Mouse (Mus musculus) limb, embryonic 11.5 days (tissue): Measurements from ENCODE around the gene Eloa. TPM values are rescaled to one million over a fixed set of nuclear protein-coding genes. Genes with fewer than 3 reads are reported as not detected.

ENCODE experiments used
- ATAC-seq: fragments of 200-750 bp; cut with Nextera tagmentation; 2 replicates; pipeline ENCODE4 v1.8.0; 2017; ENCODE audit warnings: low read depth; ENCODE audit not compliant: insufficient number of reproducible peaks, low FRiP score, low TSS enrichment
- DNase-seq: peaks from one replicate; pipeline ENCODE4 v3.0.0-alpha.2; 2015; ENCODE audit warnings: low spot score
- H3K27ac ChIP-seq: fragments of 300-500 bp; sonication (generic); replicated peaks from 2 replicates; pipeline ENCODE4 v1.5.1; 2014; ENCODE audit warnings: low read depth, mild to moderate bottlenecking, low read length
- H3K27me3 ChIP-seq: fragments of 300-500 bp; sonication (generic); 2 replicates; pipeline ENCODE4 v1.6.1; 2014; ENCODE audit warnings: mild to moderate bottlenecking, low read length, mixed read lengths; ENCODE audit not compliant: control insufficient read depth, insufficient read depth
- H3K36me3 ChIP-seq: fragments of 300-500 bp; sonication (generic); 2 replicates; pipeline ENCODE4 v1.6.1; 2014; ENCODE audit warnings: mild to moderate bottlenecking, low read length, moderate library complexity, mixed read lengths; ENCODE audit not compliant: control insufficient read depth, insufficient read depth
- H3K4me1 ChIP-seq: fragments of 300-500 bp; sonication (generic); 2 replicates; pipeline ENCODE4 v1.6.1; 2014; ENCODE audit warnings: low read length, mixed read lengths; ENCODE audit not compliant: control insufficient read depth, insufficient read depth
- H3K4me2 ChIP-seq: fragments of 300-500 bp; sonication (generic); 2 replicates; pipeline ENCODE4 v1.6.1; 2014; ENCODE audit warnings: low read depth, mild to moderate bottlenecking, moderate library complexity; ENCODE audit not compliant: severe bottlenecking
- H3K4me3 ChIP-seq: fragments of 300-500 bp; sonication (generic); 2 replicates; pipeline ENCODE4 v1.5.1; 2014; ENCODE audit warnings: low read depth, low read length
- H3K9ac ChIP-seq: fragments of 300-500 bp; sonication (generic); 2 replicates; pipeline ENCODE4 v1.6.1; 2014; ENCODE audit warnings: mild to moderate bottlenecking, low read length
- H3K9me3 ChIP-seq: fragments of 300-500 bp; sonication (generic); 2 replicates; pipeline ENCODE4 v1.6.1; 2016; ENCODE audit warnings: low read length; ENCODE audit not compliant: control insufficient read depth
- WGBS: fragments of 180-500 bp; shearing (Covaris S2); extraction: QIAGEN DNeasy Blood & Tissue Kit; methylation state at CpG from one replicate; pipeline ENCODE4 v1.1.7; 2014; 5-methylcytosine and 5-hydroxymethylcytosine counted together
- polyA plus RNA-seq: library from polyadenylated mRNA; unstranded; fragments of >200 nt; fragmentation: Nextera tagmentation; extraction: Ambion mirVana; gene quantifications from 2 replicates; pipeline ENCODE4 v1.2.1, GENCODE M21; 2014

The Eloa gene
- polyA plus RNA-seq, 1 experiment from 2014 or later: 45.8 TPM

GRCm38 (mm10) chr4:136004921-136005320 lies 16.6 kb downstream of the Eloa start:
- H3K36me3 ChIP-seq: peaks cover 36% of the 10 kb centered on the region
- ATAC-seq: no peak

GRCm38 (mm10) chr4:136004107-136004675 lies 17.4 kb downstream of the Eloa start:
- H3K9me3 ChIP-seq: no peaks in the 10 kb centered on the region
- no peak overlapping the region for H3K27ac ChIP-seq
- no peak overlapping the region for H3K9ac ChIP-seq
- DNase-seq (no peak), ATAC-seq (no peak)
- H3K36me3 ChIP-seq: peaks cover 35% of the 10 kb centered on the region
- no peaks in the 10 kb centered on the region for H3K4me1 ChIP-seq
- WGBS: 89% methylated on average over 5 of the region's 5 CpGs
- H3K27me3 ChIP-seq: no peaks in the 10 kb centered on the region
- no peak overlapping the region for H3K4me2 ChIP-seq
- H3K4me3 ChIP-seq: no peak overlapping the region

More at GRCm38 (mm10) chr4:136004921-136005320, 16.6 kb downstream of the Eloa start:
- no peak overlapping the region for H3K4me2 ChIP-seq
- no peaks in the 10 kb centered on the region for H3K9me3 ChIP-seq
- no peak overlapping the region for H3K4me3 ChIP-seq
- DNase-seq: no peak
- WGBS: 87% methylated on average over 2 of the region's 2 CpGs
- no peaks in the 10 kb centered on the region for H3K27me3 ChIP-seq
- no peak overlapping the region for H3K27ac ChIP-seq
- no peaks in the 10 kb centered on the region for H3K4me1 ChIP-seq
- H3K9ac ChIP-seq: no peak overlapping the region

GRCm38 (mm10) chr4:135995118-135995517 lies 26.4 kb downstream of the Eloa start:
- Histone ChIP-seq H3K27ac (no peak overlapping the region), H3K4me2 (no peak overlapping the region), H3K4me1 (no peaks in the 10 kb centered on the region), H3K9ac (no peak overlapping the region), H3K36me3 (no peaks in the 10 kb centered on the region), H3K9me3 (no peaks in the 10 kb centered on the region; the same call in 1 of the 2 replicates), H3K4me3 (no peak overlapping the region), H3K27me3 (no peaks in the 10 kb centered on the region)
- ATAC-seq: no peak
- 87% methylated on average over 4 of the region's 4 CpGs for WGBS
- no peak for DNase-seq

GRCm38 (mm10) chr4:135993941-135994340 lies 27.6 kb downstream of the Eloa start:
- Histone ChIP-seq H3K9me3 (no peaks in the 10 kb centered on the region; the same call in 1 of the 2 replicates), H3K4me1 (no peaks in the 10 kb centered on the region), H3K4me2 (no peak overlapping the region), H3K27me3 (no peaks in the 10 kb centered on the region), H3K27ac (no peak overlapping the region), H3K9ac (no peak overlapping the region), H3K4me3 (no peak overlapping the region), H3K36me3 (no peaks in the 10 kb centered on the region)
- ATAC-seq (no peak), DNase-seq (no peak)
- 97% methylated on average over 6 of the region's 6 CpGs for WGBS

- H3K27me3 ChIP-seq: no peaks in the 10 kb centered on the region
- peaks cover 10% of the 10 kb centered on the region for H3K36me3 ChIP-seq
- H3K4me3 ChIP-seq: peak overlapping the region; percentile 98
- H3K4me2 ChIP-seq: peak overlapping the region; percentile 84
- 75% methylated on average over 9 of the region's 9 CpGs for WGBS
- DNase-seq (no peak), ATAC-seq (no peak)
- peaks cover 10% of the 10 kb centered on the region for H3K4me1 ChIP-seq
- H3K9ac ChIP-seq: no peak overlapping the region
- no peaks in the 10 kb centered on the region; the same call in 1 of the 2 replicates for H3K9me3 ChIP-seq
- H3K27ac ChIP-seq: peak overlapping the region; percentile 53; the same call in 1 of the 2 replicates
These were observed 33.8 kb downstream of the Eloa start for GRCm38 (mm10) chr4:135987714-135988113.

GRCm38 (mm10) chr4:135986943-135987710 lies 34.4 kb downstream of the Eloa start, which contains the start of gene Pithd1:
Pithd1 (minus strand) TSS chr4:135987264.
- WGBS: under 1% methylated on average over 79 of the region's 81 CpGs
- H3K36me3 ChIP-seq: peaks cover 10% of the 10 kb centered on the region
- peak; percentile 84 for ATAC-seq
- H3K4me1 ChIP-seq: peaks cover 10% of the 10 kb centered on the region
- no peaks in the 10 kb centered on the region for H3K27me3 ChIP-seq
- peak within 1 kb of the TSS; percentile 94 for H3K9ac ChIP-seq
- peak within 1 kb of the TSS; percentile 53; the same call in 1 of the 2 replicates for H3K27ac ChIP-seq
- H3K4me2 ChIP-seq: peak within 1 kb of the TSS; percentile 84
- peak within 1 kb of the TSS; percentile 98 for H3K4me3 ChIP-seq
- no peaks in the 10 kb centered on the region; the same call in 1 of the 2 replicates for H3K9me3 ChIP-seq
- DNase-seq: peak; percentile 92

- no peaks in the 10 kb centered on the region for H3K27me3 ChIP-seq
- H3K27ac ChIP-seq: peak overlapping the region; percentile 53; the same call in 1 of the 2 replicates
- peaks cover 10% of the 10 kb centered on the region for H3K4me1 ChIP-seq
- ATAC-seq (no peak), DNase-seq (no peak)
- peaks cover 10% of the 10 kb centered on the region for H3K36me3 ChIP-seq
- no peaks in the 10 kb centered on the region for H3K9me3 ChIP-seq
- peak overlapping the region; percentile 94 for H3K9ac ChIP-seq
- WGBS: 10% methylated on average over 23 of the region's 23 CpGs
- peak overlapping the region; percentile 84 for H3K4me2 ChIP-seq
- H3K4me3 ChIP-seq: peak overlapping the region; percentile 98
These were observed 35.1 kb downstream of the Eloa start for GRCm38 (mm10) chr4:135986301-135986942.

GRCm38 (mm10) chr4:135985769-135986168 lies 35.8 kb downstream of the Eloa start:
- no peak for DNase-seq
- H3K9me3 ChIP-seq: no peaks in the 10 kb centered on the region
- H3K4me2 ChIP-seq: peak overlapping the region; percentile 84
- 92% methylated on average over 7 of the region's 7 CpGs for WGBS
- peak overlapping the region; percentile 98; the same call in 1 of the 2 replicates for H3K4me3 ChIP-seq
- H3K36me3 ChIP-seq: peaks cover 12% of the 10 kb centered on the region
- no peak overlapping the region for H3K27ac ChIP-seq
- no peaks in the 10 kb centered on the region for H3K27me3 ChIP-seq
- H3K9ac ChIP-seq: no peak overlapping the region; the same call in 1 of the 2 replicates
- H3K4me1 ChIP-seq: peaks cover 10% of the 10 kb centered on the region
- ATAC-seq: no peak
